Mouse (Mus musculus): Measurements from ENCODE around the gene Schip1.

Gene Schip1

DNA sequence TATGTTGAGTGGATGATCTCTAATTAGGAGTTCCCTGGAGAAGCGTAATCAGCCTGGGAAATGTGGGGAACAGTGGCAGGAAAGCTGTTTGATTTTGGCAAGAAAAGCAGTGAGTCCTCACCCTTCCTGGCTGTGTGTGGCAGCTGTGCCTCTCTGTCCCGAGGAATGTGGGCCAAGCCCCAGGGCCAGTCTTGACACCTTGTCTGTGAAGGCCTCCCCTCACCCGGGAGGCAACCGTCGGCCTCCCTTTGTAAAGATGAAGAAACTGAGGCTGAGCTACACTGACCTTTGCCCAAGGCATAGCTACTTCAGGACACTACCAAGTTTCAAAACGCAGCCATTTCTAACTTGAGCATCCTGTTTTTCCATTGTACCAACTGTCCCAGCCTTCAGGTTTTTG is 481.3 kb downstream of the Schip1 start:
- in situ Hi-C loops (cut with MboI, MseI) = no loop called here

DNA sequence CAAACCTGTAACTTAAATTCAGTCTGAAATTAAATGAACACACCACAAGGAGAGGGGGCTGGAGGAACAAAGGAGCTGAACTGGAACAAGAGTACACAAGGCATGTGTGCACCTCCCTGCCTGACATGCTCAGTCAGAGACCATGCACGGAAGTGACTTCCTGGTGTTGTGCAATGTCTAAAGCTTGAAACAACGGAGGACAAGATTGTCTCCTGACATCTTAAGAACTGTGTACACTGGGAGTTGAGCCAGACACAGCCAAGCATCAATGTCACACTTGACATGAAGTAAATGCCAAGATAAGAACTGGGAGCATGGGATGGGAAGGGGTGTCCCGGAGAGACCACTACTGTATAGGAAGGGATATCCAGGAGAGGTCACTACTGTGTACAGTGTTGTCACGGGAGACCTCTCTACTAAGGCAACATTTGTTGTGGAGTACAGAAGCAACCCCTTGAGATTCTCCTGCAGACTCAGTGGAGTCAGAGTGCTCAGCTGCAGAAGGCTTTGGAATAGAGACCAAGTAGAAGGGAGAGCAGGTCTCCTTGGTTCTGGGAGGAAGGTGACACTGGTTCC is 490.6 kb downstream of the Schip1 start:
- in situ Hi-C loops (cut with MboI, MseI) = no loop called here

DNA sequence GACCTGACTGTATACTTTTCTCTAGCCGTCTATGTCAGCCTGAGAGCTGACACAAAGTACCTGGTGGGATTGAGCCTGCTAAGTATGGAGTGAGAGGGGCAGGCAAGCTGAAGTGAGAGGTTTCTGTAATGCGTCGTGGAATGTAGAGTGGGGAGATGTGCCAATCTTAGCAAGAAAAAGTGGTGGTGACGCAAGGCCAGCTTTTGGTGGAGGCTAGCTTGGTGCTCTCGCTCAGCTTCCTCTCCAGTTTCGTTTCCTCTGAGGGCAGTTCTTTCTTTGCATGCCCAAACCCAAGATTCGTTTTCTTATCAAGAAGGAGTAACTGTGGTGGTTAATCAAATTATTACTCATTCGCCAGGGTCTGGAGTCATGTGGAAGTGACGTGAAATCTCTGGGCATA is 492.3 kb downstream of the Schip1 start:
- in situ Hi-C loops (cut with MboI, MseI) = no loop called here

DNA sequence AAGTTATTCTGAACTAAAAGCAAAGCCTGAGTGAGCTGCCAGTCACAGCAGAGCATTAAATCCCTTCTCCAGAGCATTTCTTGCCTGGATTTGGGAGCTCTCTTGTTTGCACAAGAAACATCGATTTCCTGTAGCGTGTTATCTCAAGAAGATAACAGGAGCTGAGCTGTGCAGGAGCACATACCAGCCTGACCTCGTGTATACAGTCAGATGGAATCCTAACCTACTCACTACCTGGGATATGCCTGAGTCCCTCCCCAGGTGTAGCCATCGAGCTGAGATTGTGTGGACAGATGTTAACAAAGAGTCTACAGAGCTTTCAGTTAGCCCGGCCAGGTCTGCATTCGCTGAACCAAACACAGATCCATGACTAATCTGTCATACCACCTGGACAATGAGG is 494.1 kb downstream of the Schip1 start:
- in situ Hi-C loops (cut with MboI, MseI) = no loop called here

DNA sequence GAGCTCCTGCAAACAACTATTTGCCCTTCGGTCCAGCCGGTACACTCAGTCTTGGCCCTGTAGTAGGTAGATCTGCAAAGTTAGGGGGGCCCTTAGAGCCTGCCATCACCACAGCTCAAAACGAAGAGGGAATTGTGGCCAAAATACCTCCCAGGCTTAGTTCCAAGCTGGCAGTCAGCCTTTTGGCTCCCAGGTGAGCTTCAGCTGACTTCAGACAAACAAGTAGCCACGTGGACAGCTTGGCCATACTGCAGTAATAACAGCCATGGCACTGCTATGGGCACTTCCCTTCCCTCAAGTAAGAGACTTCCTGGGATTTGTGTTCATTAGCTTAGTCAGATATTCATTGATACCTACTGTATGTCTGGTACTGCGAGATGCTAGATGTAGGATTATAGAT is 495.5 kb downstream of the Schip1 start:
- in situ Hi-C loops (cut with MboI, MseI) = no loop called here

DNA sequence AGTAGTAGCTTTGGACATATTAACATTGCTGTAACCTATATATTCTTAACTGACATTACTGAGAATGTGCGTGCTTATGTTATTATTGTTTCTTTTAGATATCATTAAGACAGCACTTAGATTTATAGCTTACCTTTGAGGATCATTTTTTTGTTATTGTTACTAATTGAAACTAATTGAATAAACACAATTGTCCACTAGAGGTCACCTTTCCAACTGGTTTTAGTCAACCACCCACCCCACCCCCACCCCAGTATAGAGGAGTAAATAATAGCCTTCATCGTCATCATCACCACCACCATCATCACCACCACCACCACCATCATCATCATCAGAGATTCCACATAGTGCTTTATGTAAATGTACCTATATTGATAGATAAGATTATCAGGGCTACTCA is 498.2 kb downstream of the Schip1 start:
- in situ Hi-C loops (cut with MboI, MseI) = no loop called here

DNA sequence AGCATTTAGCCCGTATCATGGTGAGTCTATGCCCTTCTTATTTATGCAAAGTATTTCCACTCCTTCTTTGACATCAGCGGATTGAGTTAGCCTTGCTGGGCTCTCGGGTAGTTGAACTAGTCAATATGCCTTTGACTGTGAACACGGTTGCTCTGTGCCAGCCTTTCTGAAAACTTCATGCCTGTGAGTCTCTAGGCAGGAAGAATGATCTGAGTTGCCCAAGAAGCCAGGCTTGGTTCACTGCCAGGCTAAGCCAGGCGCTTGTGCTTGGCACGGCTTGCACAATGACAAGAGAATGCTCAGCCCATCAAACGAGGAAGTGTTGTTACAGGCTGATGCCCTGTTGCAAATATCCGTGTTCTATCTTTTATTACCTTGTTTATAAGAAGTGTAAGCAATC is 499.3 kb downstream of the Schip1 start:
- in situ Hi-C loops (cut with MboI, MseI) = no loop called here

DNA sequence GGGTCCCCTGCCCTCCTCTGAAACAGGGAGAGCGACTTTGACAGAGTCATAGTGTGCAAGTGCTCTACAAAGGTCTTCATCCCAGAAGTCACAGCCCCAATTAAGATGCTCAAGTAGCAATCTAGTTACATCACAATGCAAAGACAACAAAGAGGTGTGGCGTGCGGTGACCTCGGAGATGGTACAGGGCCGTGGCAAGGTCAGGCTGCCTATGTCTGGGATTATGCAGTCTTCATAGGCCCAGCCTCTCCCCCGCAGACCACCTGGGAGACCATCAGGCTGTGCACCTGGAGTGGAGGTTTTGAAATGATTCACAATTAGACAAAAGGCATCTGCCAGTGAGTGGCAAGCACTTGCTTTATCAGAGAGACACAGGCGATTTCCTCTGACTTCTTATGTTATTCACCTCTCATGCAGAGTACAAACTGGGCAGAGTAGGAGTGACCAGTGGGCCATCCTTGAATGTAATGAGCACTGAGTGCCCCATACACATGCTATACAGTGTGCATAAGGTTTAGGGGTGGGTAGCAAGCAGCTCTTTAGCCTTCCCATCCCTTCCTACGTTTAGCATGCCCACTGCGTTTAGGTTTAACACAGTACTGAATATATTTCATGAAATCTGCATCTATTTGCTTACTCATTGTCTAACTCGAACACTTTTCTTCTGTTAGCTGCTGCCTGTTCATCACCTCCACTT is 500.5 kb downstream of the Schip1 start:
- in situ Hi-C loops (cut with MboI, MseI) = no loop called here

DNA sequence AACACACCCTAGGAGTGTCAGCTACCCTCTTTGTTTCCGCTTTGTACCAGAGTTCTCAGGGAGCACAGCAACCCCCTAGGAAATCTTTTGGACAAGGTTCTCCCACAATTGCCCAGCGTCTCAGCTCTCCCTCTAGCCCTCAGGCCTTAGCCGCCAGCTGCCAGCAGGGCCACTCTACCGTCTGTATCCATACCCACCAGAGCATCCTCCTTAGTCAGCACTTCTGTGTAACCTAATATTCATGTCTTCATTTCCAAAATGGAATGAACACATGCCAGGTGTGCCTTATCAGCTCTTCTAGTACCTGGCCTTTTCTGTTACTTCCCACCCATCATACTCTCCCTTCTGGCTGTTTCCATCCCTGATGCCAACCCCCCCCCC is 501.1 kb downstream of the Schip1 start:
- in situ Hi-C loops (cut with MboI, MseI) = no loop called here

DNA sequence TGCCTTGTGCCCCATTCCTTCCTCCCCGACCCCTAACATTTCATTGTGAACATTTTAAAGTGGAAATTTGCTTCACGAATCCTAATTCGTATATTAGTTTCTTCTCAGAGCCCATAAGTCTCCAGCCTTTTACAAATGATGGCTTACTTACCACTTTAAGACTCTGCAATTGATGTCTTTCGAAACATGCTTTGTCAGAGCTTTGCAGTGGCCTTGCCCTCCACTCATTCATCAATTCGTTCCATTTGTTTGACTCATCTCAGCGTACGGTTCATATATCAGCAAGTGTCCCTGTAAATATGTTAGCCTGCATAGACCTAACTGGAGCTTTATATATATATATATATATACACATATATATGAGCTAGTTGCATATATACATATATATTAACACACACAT is 503.0 kb downstream of the Schip1 start:
- in situ Hi-C loops (cut with MboI, MseI) = no loop called here

DNA sequence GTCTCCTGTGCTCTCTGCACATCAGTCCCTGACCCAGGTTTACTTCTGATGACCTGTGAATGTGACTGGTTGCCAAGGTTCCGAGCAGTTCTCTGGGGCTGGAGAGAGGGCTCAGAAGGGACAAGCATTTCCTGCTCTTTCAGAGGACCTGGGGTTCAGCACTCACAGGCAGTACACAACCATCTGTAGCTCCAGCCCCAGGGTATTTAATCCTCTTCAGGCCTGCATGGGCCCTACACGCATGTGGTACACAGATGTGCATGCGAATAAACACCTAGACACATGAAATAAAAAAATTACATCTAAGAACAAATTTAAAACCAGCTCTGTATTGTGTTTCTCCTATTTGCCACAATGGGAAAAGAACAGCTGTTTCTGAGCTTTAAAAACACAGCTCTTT is 503.5 kb downstream of the Schip1 start:
- in situ Hi-C loops (cut with MboI, MseI) = no loop called here

DNA sequence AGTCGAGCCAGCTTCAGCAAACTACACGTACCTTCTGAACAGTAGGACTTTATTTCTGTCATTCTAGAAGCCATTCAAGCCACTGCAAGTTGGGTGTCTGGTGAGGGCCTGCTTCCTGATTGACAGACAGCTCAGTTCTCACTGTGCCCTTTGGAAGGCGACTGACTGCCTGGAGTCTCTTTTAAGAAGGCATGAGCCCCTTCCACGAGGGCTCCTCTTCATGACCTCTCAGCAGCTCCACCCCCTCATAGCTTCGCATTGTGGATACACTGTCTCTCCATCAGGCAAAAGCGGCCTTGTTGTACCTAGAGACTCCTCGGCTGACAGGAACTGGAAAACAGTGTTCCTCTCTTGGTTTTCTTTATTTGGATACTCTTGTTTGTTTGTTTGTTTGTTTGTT is 504.1 kb downstream of the Schip1 start:
- in situ Hi-C loops (cut with MboI, MseI) = no loop called here

DNA sequence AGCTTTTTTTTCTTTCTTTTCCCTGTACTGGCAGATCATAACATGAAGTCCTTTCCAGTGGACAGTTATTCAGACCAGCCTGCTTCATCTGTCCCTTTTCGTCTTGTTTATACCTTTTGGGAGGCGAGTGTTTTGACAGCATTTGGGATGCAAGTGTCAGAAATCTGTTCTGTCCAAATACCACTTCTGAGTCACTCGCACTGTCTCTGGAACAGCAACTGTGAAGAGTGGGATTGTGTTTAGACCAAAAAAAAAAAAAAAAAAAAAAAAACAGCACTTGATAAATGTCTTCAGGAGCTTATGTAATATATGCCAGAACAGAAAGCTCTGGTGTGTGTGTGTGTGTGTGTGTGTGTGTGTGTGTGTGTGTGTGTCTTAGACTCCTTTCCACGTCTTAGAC is 505.7 kb downstream of the Schip1 start:
- in situ Hi-C loops (cut with MboI, MseI) = no loop called here

DNA sequence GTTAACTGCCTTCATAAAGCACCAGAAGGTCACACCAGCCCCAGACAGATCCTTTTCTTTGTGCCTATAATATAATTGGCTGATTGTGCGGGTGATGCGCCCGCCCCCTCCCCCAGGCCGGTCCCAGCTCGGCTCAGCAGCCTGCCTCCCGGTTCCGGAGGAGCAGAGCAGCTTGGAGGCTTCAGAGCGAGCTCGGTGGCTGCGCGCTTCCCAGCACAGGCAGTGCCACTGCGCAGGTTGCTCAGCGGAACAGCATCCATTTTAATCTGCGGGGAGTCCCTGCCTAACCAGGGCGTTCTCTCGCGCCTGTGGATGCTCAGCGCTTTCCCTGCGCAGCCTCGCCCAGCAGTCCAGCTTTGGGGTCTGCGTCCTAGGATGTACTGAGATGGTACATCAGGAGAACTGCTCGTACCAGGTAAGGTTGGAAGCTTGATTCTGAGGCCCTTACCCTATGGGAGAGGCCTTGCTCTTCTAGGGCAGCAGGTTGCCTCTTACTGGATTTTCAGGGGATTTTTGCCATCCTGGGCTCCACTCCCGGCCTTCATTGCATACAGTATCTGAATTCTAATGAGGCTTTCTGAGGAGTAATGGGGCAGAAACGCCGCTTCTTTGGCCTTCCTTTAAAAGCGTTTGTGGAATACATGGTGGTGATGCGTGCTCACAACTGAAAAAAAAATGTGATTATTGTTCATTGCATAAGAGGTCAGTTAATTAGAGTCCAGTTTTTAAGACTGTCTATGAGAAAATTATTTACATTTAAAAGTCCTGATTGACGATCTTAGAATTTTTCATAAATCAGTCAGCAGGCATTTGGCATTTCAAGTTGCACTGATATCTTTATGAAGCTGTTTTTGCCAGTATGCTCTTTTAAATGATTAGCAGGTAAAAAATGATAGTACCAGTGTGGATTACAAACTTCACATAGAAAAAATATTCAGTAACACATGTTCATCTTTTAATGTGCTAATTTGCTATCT is 507.9 kb downstream of the Schip1 start:
- in situ Hi-C loops (cut with MboI, MseI) = no loop called here

DNA sequence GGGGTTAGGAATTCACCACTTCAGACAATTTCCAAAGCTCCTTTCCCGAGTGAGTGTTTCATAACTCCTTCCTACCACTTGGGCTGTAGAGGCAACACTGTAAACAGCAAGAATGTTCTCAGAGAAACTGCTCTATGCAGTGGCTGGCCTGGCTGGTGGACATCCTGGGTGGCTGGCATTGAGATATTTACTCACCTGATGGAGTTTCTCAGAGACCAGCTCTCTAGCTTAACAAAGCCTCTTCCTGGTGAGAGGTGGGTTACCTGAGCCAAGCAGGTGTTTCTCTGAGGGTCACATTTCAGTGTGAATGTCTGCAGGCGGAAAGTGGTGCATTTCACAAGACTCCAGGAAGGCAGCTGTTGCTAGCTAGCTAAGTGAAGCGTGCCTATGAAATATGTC is 508.6 kb downstream of the Schip1 start:
- in situ Hi-C loops (cut with MboI, MseI) = no loop called here

DNA sequence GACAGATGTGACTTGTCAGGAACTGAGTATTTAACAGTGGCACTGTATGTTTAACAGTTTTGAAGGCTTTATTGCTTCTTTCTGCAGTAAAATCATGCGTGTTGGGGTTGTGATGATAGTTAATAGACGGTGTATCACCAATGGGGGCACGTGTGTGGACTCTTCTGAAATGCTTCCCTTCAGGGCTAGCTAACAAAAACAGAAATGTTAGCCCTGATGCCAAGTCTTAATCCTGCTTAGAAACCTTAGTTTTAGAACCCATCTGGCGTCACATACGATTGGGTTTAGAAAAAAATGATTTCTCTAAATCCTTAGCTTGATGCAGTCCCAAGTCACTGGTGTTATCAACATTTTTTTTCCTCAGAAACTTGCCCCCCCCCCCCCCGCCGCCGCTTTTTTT is 509.5 kb downstream of the Schip1 start:
- in situ Hi-C loops (cut with MboI, MseI) = no loop called here

DNA sequence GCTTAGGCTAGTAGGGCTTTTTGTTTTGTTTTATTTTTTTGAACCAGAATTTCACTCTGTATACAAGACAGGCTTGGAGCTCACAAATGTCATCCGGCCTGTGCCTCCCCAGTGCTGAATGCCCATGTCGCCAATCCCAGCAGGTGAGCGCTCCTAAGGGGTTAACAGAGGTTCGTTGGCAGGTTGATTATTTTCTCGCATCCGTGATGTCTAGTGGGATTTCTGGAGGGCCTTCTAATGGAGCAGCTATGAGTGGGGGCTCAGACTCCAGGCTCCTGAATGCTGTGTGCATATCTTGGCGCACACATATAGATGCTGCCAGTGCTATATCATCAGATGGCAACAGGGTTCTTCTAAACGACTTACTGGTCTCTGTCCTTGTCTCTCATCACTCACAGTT is 510.0 kb downstream of the Schip1 start:
- in situ Hi-C loops (cut with MboI, MseI) = no loop called here

DNA sequence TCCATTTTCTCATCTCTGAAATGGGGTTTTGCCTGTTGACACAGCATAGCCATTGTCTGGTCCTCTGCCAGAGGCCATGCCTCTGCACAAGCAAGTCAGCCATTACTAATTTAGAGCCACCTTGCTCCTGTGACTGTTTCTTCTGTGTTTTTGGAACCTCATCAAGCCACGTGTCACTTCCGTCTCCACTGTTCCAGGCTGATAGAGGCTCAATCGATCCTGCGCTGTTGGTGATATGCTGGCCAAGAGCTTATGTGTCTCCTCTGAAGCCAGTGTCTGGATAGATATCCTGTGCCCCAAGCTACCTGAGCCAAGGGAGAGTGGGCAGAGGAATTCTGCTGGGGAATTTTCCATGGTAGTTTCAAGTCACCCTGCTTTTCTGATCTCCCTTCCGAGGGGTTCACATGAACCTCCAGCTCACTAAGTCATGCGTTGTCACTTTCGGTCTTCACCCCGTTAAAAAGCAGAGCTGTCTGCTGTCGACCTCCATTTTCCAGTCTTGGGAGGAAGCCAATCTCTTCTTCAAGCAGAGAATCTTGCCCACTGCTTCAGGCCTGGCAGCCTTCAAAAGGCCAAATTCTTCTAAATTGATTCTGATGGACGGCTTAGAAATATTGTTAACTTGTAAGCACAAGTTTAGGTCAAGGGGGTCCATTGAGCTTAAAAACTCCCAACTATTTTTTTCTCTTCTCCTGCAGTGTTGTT is 511.2 kb downstream of the Schip1 start:
- in situ Hi-C loops (cut with MboI, MseI) = no loop called here

DNA sequence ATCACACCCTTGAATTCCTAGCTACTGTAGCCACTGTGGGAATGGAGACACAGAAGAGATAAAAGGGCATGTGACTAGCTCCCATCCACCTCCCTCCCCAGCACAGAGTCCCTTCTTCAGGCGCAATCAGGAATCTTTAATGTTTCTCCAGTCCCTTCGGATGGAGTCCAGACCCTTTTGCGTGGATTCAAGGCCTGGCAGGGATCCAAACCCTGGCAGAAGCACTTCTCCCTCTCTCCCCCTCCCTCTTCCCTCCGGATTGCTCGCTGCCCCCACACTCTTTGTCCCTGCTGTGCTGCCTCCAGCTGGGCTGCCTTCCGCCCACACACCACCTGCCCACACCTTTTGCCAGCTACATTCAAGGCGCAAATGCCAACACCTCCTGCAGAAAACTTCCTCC is 511.8 kb downstream of the Schip1 start:
- in situ Hi-C loops (cut with MboI, MseI) = no loop called here

DNA sequence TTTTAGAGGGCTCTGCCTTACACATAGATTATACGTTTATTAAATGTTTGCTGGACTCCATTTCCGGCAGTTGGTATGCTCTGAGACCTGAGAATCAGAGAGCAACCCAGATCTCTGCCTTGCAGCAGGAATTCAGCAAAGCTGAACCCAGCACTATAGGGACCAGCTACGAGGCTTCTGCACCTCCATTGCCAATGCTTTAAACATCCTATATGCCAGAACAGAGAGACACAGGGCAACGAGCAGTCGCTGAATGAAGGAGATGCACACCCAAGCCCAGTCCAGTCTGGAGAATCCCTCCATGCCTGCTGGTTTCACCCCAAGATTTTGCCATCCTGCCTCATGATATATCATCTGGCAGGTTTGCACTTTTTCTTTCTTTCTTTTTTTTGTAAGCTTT is 512.3 kb downstream of the Schip1 start:
- in situ Hi-C loops (cut with MboI, MseI) = no loop called here

DNA sequence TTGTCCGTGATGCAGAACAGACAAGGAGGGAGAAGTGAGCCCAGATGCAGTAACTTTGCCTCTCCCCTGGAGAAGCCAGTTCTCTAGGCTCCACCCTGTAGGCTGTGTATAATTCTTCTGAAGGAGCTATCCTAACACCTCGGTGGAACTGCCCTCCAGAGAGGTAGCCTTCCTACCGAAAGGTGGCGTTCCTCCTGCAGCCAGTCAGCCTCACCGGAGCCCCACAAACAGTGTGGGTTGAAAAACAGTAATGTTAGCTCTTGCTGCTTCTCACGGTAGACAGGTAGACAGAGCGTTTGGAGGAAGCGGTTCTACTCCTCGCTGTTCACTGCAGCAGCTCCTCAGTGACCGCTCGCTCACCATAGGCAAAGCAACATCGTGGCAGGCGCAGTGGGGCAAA is 517.0 kb downstream of the Schip1 start:
- in situ Hi-C loops (cut with MboI, MseI) = no loop called here

DNA sequence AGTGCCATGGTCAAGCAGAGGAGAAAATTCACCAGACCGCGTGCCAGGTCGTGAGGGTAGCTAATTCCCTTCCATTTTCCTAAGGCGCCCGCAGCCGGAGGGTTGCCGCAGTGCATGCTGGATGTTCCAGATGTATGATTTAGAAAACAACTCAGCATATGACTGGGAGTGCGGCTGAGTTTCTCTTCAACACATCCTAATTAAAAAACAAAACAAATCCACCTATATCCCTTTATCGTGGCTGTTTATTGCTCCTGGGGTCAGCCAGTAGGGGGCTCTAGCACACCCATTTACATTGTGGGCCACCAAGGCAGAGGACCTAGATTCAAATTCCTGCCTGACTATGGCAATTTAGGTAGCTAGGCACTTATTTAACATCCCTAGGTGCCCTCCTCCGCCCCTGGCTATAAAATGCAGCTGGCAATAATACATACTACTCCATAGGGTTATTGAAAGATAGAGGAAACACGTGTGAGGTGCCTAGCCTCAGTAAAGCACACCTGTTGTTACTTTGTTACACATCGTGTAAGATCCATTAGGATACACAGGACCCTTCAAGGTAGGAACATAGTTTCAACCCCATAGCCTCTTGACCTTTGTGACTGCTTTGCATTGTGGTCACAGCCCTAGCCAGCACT is 517.6 kb downstream of the Schip1 start:
- in situ Hi-C loops (cut with MboI, MseI) = no loop called here

Data from T-helper 1 cell (primary cell).